ENCODE assay signal across 8 mouse cellular contexts in the genomic region with DNA sequence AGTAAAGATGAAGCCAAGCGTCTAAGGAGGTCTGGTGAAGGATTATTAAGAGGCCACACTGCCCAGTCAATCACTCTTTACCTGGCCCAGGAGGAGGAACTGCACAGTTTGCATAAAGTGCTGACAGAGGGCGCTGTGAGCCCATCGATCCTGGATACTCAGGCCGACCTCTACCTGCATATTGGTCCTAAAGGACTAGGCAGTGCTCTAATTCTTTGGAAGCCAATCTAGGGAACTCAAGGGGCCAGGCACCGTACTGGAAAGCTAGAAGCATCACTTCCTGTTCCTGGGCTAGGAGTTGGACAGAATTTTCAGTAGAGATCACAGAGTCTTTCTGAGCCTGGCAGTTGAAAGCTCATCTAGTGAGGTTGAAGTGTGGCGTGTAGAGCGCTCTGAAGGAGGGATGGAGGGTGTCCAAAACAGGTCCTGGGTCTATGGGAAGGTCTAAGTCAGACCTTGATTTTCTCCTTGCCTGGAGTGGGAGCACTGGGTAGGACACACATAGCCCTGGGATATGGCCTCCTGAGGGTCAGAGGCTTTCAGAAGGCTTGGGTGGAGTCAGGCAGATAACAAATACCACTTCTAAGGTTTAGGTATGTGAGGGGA. TPM values are rescaled to one million over a fixed set of nuclear protein-coding genes. Genes with fewer than 3 reads are reported as not detected.
A peak's percentile ranks its signal among the peaks of the same experiment; 100 is the strongest.
DNase-seq lines count a peak whose midpoint lies in the region; ATAC-seq lines count a peak whose summit lies in the region.

No protein-coding gene starts in this region.

- H3K9ac ChIP-seq in forebrain, embryonic 14.5 days (ENCODE audit: low read length): no peak overlapping the region
- no peak overlapping the region for H3K9ac ChIP-seq in forebrain, embryonic 15.5 days (replicated peaks)
- no peak overlapping the region for H3K9ac ChIP-seq in neural tube, embryonic 13.5 days

- DNase-seq in forebrain, embryonic 14.5 days (ENCODE audit: low spot score): peak; percentile 42
- peak; percentile 68 for DNase-seq in cerebellum, adult 8-10 months
- no peak for DNase-seq in heart, embryonic 10.5 days (ENCODE audit: low spot score)
- DNase-seq in kidney, postnatal 36 days: peak; percentile 88 to 91

- no peak overlapping the region for H3K4me3 ChIP-seq in forebrain, embryonic 14.5 days (ENCODE audit: low read depth, low read length)
- H3K4me3 ChIP-seq in forebrain, embryonic 15.5 days: no peak overlapping the region
- no peak overlapping the region for H3K4me3 ChIP-seq in heart, embryonic 10.5 days
- H3K4me3 ChIP-seq in neural tube, embryonic 13.5 days: no peak overlapping the region

- H3K4me2 ChIP-seq in forebrain, embryonic 14.5 days (ENCODE audit: low read length): no peak overlapping the region
- no peak overlapping the region for H3K4me2 ChIP-seq in forebrain, embryonic 15.5 days (replicated peaks)
- H3K4me2 ChIP-seq in neural tube, embryonic 13.5 days: no peak overlapping the region

- ATAC-seq in forebrain, embryonic 14.5 days: no peak
- ATAC-seq in forebrain, embryonic 15.5 days (replicated peaks): no peak
- ATAC-seq in CD4-positive, CD25-positive, alpha-beta regulatory T cell, adult 4 months: peak; percentile 28
- ATAC-seq in neural tube, embryonic 13.5 days (ENCODE audit: low read depth): no peak
- no peak for ATAC-seq in megakaryocyte-erythroid progenitor cell, adult 5-6 weeks (replicated peaks; ENCODE audit: low FRiP score, low TSS enrichment, poor library complexity, severe bottlenecking)

- H3K9me3 ChIP-seq in forebrain, embryonic 14.5 days (replicated peaks; ENCODE audit: control insufficient read depth, low read length): no peaks in the 10 kb centered on the region
- H3K9me3 ChIP-seq in forebrain, embryonic 15.5 days: no peaks in the 10 kb centered on the region
- no peaks in the 10 kb centered on the region for H3K9me3 ChIP-seq in heart, embryonic 10.5 days
- H3K9me3 ChIP-seq in neural tube, embryonic 13.5 days: no peaks in the 10 kb centered on the region

- no peaks in the 10 kb centered on the region; the same call in 1 of the 2 replicates for H3K4me1 ChIP-seq in forebrain, embryonic 14.5 days (ENCODE audit: control insufficient read depth, insufficient read depth, low read length)
- peaks cover 22% of the 10 kb centered on the region for H3K4me1 ChIP-seq in forebrain, embryonic 15.5 days
- peaks cover 47% of the 10 kb centered on the region for H3K4me1 ChIP-seq in heart, embryonic 10.5 days
- H3K4me1 ChIP-seq in neural tube, embryonic 13.5 days (replicated peaks): peaks cover 40% of the 10 kb centered on the region

- peaks cover 5% of the 10 kb centered on the region; the same call in 1 of the 2 replicates for H3K36me3 ChIP-seq in forebrain, embryonic 14.5 days (ENCODE audit: control insufficient read depth, insufficient read depth, low read length)
- no peaks in the 10 kb centered on the region for H3K36me3 ChIP-seq in forebrain, embryonic 15.5 days
- H3K36me3 ChIP-seq in heart, embryonic 10.5 days: peaks cover 24% of the 10 kb centered on the region
- peaks cover 11% of the 10 kb centered on the region for H3K36me3 ChIP-seq in neural tube, embryonic 13.5 days

- no peak overlapping the region for H3K27ac ChIP-seq in forebrain, embryonic 14.5 days (ENCODE audit: low read depth, low read length)
- H3K27ac ChIP-seq in forebrain, embryonic 15.5 days (replicated peaks): no peak overlapping the region
- H3K27ac ChIP-seq in heart, embryonic 10.5 days: peak overlapping the region; percentile 29
- H3K27ac ChIP-seq in neural tube, embryonic 13.5 days (replicated peaks): peak overlapping the region; percentile 4; the same call in 1 of the 2 replicates

- H3K27me3 ChIP-seq in forebrain, embryonic 14.5 days (replicated peaks; ENCODE audit: control insufficient read depth, insufficient read depth, low read length): no peaks in the 10 kb centered on the region
- no peaks in the 10 kb centered on the region for H3K27me3 ChIP-seq in forebrain, embryonic 15.5 days
- H3K27me3 ChIP-seq in heart, embryonic 10.5 days (ENCODE audit: insufficient read depth, poor library complexity, severe bottlenecking): peaks cover 13% of the 10 kb centered on the region
- no peaks in the 10 kb centered on the region for H3K27me3 ChIP-seq in neural tube, embryonic 13.5 days

- WGBS in forebrain, embryonic 14.5 days: 24% methylated on average over 7 of the region's 7 CpGs
- 23% methylated on average over 7 of the region's 7 CpGs for WGBS in forebrain, embryonic 15.5 days
- WGBS in heart, embryonic 10.5 days: 13% methylated on average over 7 of the region's 7 CpGs
- WGBS in neural tube, embryonic 13.5 days: 22% methylated on average over 7 of the region's 7 CpGs

RNA-seq across cellular contexts. Expression of a gene that starts 4.4 kb away (rescaled TPM):
- polyA plus RNA-seq in forebrain, embryonic 14.5 days (2014; fragmentation: Nextera tagmentation; extraction: Ambion mirVana): 34.0 and 50.3 TPM in 2 replicates
- 57.7 and 58.7 TPM in 2 replicates for polyA plus RNA-seq in forebrain, embryonic 15.5 days (2015; fragmentation: Nextera tagmentation; extraction: Ambion mirVana)
- 1 to 10 TPM; 4.0 to 7.0 TPM for polyA plus RNA-seq in CD4-positive, CD25-positive, alpha-beta regulatory T cell, adult 4 months (2017; shearing (Covaris generic))
- 0.79 and 1.9 TPM in 2 replicates for polyA plus RNA-seq in heart, embryonic 10.5 days (2016; fragmentation: Nextera tagmentation; extraction: Ambion mirVana)
- polyA plus RNA-seq in neural tube, embryonic 13.5 days (2015; fragmentation: Nextera tagmentation; extraction: Ambion mirVana): 55.8 and 55.9 TPM in 2 replicates
- not detected in 2 replicates for total RNA-seq in megakaryocyte-erythroid progenitor cell, adult 5-6 weeks (2014; fragmentation: Nextera tagmentation)
- not detected in 2 replicates for total RNA-seq in megakaryocyte-erythroid progenitor cell, adult 5-6 weeks (2017)

RNA-seq across cellular contexts. Expression of a gene that starts 4.8 kb away (rescaled TPM):
- polyA plus RNA-seq in forebrain, embryonic 14.5 days (2014; fragmentation: Nextera tagmentation; extraction: Ambion mirVana): 197 and 234 TPM in 2 replicates
- polyA plus RNA-seq in forebrain, embryonic 15.5 days (2015; fragmentation: Nextera tagmentation; extraction: Ambion mirVana): 192 and 205 TPM in 2 replicates
- 100 to 1,000 TPM; 258 to 319 TPM for polyA plus RNA-seq in CD4-positive, CD25-positive, alpha-beta regulatory T cell, adult 4 months (2017; shearing (Covaris generic))
- 244 and 260 TPM in 2 replicates for polyA plus RNA-seq in heart, embryonic 10.5 days (2016; fragmentation: Nextera tagmentation; extraction: Ambion mirVana)
- 248 and 258 TPM in 2 replicates for polyA plus RNA-seq in neural tube, embryonic 13.5 days (2015; fragmentation: Nextera tagmentation; extraction: Ambion mirVana)
- total RNA-seq in megakaryocyte-erythroid progenitor cell, adult 5-6 weeks (2014; fragmentation: Nextera tagmentation): 127 and 147 TPM in 2 replicates
- total RNA-seq in megakaryocyte-erythroid progenitor cell, adult 5-6 weeks (2017): 119 and 124 TPM in 2 replicates

RNA-seq across cellular contexts. Expression of a gene that starts 8.6 kb away (rescaled TPM):
- polyA plus RNA-seq in forebrain, embryonic 14.5 days (2014; fragmentation: Nextera tagmentation; extraction: Ambion mirVana): 91.5 and 112 TPM in 2 replicates
- polyA plus RNA-seq in forebrain, embryonic 15.5 days (2015; fragmentation: Nextera tagmentation; extraction: Ambion mirVana): 76.5 and 89.6 TPM in 2 replicates
- polyA plus RNA-seq in CD4-positive, CD25-positive, alpha-beta regulatory T cell, adult 4 months (2017; shearing (Covaris generic)): 100 to 1,000 TPM; 116 to 155 TPM
- 76.7 and 86.0 TPM in 2 replicates for polyA plus RNA-seq in heart, embryonic 10.5 days (2016; fragmentation: Nextera tagmentation; extraction: Ambion mirVana)
- polyA plus RNA-seq in neural tube, embryonic 13.5 days (2015; fragmentation: Nextera tagmentation; extraction: Ambion mirVana): 76.9 and 81.4 TPM in 2 replicates
- 44.2 and 75.7 TPM in 2 replicates for total RNA-seq in megakaryocyte-erythroid progenitor cell, adult 5-6 weeks (2014; fragmentation: Nextera tagmentation)
- total RNA-seq in megakaryocyte-erythroid progenitor cell, adult 5-6 weeks (2017): 30.1 and 90.9 TPM in 2 replicates

RNA-seq across cellular contexts. Expression of a gene that starts 19.8 kb away (rescaled TPM):
- polyA plus RNA-seq in forebrain, embryonic 14.5 days (2014; fragmentation: Nextera tagmentation; extraction: Ambion mirVana): 32.4 and 38.4 TPM in 2 replicates
- 35.4 and 40.6 TPM in 2 replicates for polyA plus RNA-seq in forebrain, embryonic 15.5 days (2015; fragmentation: Nextera tagmentation; extraction: Ambion mirVana)
- polyA plus RNA-seq in CD4-positive, CD25-positive, alpha-beta regulatory T cell, adult 4 months (2017; shearing (Covaris generic)): 100 to 1,000 TPM; 248 to 324 TPM
- polyA plus RNA-seq in heart, embryonic 10.5 days (2016; fragmentation: Nextera tagmentation; extraction: Ambion mirVana): 39.9 and 42.4 TPM in 2 replicates
- polyA plus RNA-seq in neural tube, embryonic 13.5 days (2015; fragmentation: Nextera tagmentation; extraction: Ambion mirVana): 44.0 and 45.5 TPM in 2 replicates
- 35.4 and 66.5 TPM in 2 replicates for total RNA-seq in megakaryocyte-erythroid progenitor cell, adult 5-6 weeks (2014; fragmentation: Nextera tagmentation)
- total RNA-seq in megakaryocyte-erythroid progenitor cell, adult 5-6 weeks (2017): 31.4 and 50.3 TPM in 2 replicates

RNA-seq across cellular contexts. Expression of a gene that starts 21.7 kb away (rescaled TPM):
- 1.2 and 1.9 TPM in 2 replicates for polyA plus RNA-seq in forebrain, embryonic 14.5 days (2014; fragmentation: Nextera tagmentation; extraction: Ambion mirVana)
- 1.1 and 1.8 TPM in 2 replicates for polyA plus RNA-seq in forebrain, embryonic 15.5 days (2015; fragmentation: Nextera tagmentation; extraction: Ambion mirVana)
- polyA plus RNA-seq in CD4-positive, CD25-positive, alpha-beta regulatory T cell, adult 4 months (2017; shearing (Covaris generic)): 1 to 10 TPM; 1.1 to 2.0 TPM
- 0.11 and 0.16 TPM in 2 replicates for polyA plus RNA-seq in heart, embryonic 10.5 days (2016; fragmentation: Nextera tagmentation; extraction: Ambion mirVana)
- 1.0 and 1.1 TPM in 2 replicates for polyA plus RNA-seq in neural tube, embryonic 13.5 days (2015; fragmentation: Nextera tagmentation; extraction: Ambion mirVana)
- not detected in 2 replicates for total RNA-seq in megakaryocyte-erythroid progenitor cell, adult 5-6 weeks (2014; fragmentation: Nextera tagmentation)
- not detected in 2 replicates for total RNA-seq in megakaryocyte-erythroid progenitor cell, adult 5-6 weeks (2017)

Comparison
In these comparisons a context has a peak if more than half of its experiments do, and no peak if none do; other contexts are left out.
1. H3K27ac ChIP-seq: peak in heart, embryonic 10.5 days (single experiment) and neural tube, embryonic 13.5 days (single experiment); none in forebrain, embryonic 14.5 days (single experiment) and forebrain, embryonic 15.5 days (single experiment).